Mouse (Mus musculus) brown adipose tissue, adult 24 weeks (tissue): Measurements from ENCODE around the gene Il15. TPM values are rescaled to one million over a fixed set of nuclear protein-coding genes. Genes with fewer than 3 reads are reported as not detected.

Source experiments
- H3K27ac ChIP-seq: fragments of 200-500 bp; replicated peaks from 2 replicates; pipeline ENCODE4 v1.5.1; 2012; ENCODE audit warnings: low read depth, mild to moderate bottlenecking, low read length
- H3K4me1 ChIP-seq: fragments of 200-500 bp; 2 replicates; pipeline ENCODE4 v1.6.1; 2012; ENCODE audit warnings: low read length, mixed read lengths; ENCODE audit not compliant: control insufficient read depth, insufficient read depth, insufficient read length
- H3K4me3 ChIP-seq: fragments of 200-500 bp; 2 replicates; pipeline ENCODE4 v1.5.1; 2012; ENCODE audit warnings: low read depth, mild to moderate bottlenecking, low read length, moderate library complexity; ENCODE audit not compliant: insufficient read depth
- polyA plus RNA-seq: library from polyadenylated mRNA; stranded (reverse); fragments of >200 nt; gene quantifications from 2 replicates; pipeline ENCODE4 v1.2.4, GENCODE M21; 2012; ENCODE audit not compliant: missing spikeins, insufficient read depth, insufficient read length

Il15 gene
- polyA plus RNA-seq, 1 experiment, result 3.6 TPM

GRCm38 (mm10) chr8:82325586-82325985, 77.4 kb downstream of the Il15 start:
- no peak overlapping the region for H3K27ac ChIP-seq
- no peak overlapping the region for H3K4me3 ChIP-seq
- no peaks in the 10 kb centered on the region for H3K4me1 ChIP-seq

DNA sequence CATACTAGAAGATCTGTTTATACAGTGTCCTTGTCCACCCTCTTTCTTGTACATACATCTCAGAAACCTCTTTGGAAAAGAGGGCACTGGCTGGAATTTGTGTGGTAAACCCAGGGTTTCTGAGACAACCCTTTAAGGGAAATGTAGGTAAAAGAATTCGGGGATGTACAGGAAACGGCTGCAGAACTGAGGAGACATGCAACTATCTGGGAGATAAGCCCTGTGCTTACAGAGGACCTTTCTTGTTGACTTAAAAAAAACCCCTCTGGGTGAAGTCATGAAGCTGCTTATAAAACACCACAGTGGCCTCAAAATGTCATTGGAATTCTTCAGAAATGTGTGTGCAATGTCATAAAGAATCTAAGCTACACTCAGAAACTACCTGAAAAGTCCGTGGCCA, 85.6 kb downstream of the Il15 start:
- Histone ChIP-seq H3K4me3 (no peak overlapping the region), H3K27ac (no peak overlapping the region), H3K4me1 (no peaks in the 10 kb centered on the region)

DNA sequence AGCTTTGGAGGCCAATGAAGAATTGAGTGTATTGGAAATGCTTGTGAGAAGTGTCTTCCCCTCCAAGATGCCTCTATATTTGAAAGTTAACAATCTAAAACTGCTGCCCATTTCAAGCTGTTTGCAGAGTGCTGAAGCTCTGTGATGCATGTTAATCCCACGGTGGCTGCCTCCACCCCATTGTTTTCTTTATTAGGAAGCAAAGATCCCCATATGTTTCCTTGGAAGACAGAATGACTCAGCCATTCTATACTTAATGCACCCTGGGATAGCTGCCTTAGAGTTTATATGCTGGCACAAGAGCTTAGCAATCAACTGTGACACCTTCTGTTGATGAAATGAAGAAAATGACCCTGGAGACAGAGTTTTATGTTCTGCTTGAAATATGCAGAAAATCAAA, 96.6 kb downstream of the Il15 start:
- Histone ChIP-seq H3K4me1 (no peaks in the 10 kb centered on the region), H3K4me3 (no peak overlapping the region), H3K27ac (no peak overlapping the region)

GRCm38 (mm10) chr8:82296256-82296655, 106.8 kb downstream of the Il15 start:
- Histone ChIP-seq H3K27ac (no peak overlapping the region), H3K4me1 (no peaks in the 10 kb centered on the region), H3K4me3 (no peak overlapping the region)

- Histone ChIP-seq H3K4me1 (no peaks in the 10 kb centered on the region), H3K4me3 (no peak overlapping the region), H3K27ac (no peak overlapping the region)
Measured at GRCm38 (mm10) chr8:82291659-82292058, 111.4 kb downstream of the Il15 start.

DNA sequence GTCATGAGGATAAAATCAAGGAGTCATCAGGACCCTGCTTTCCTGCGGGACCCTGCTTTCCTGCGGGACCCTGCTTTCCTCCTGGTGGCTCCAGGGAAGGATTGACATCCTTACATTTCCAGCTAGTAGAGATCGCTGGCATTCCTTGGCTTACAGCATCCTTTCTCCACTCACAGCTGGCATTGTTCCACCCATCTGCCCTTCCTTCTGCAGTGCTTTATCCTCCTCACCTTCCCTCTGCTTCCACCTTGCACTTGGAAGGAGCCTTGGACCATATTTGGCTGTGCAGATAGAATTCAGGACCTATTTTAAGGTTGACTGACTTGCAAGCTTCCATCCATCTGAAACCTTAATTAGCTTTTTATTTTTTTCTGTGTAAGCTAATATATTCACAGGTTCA, 117.2 kb downstream of the Il15 start:
- Histone ChIP-seq H3K27ac (no peak overlapping the region), H3K4me3 (no peak overlapping the region), H3K4me1 (no peaks in the 10 kb centered on the region)

DNA sequence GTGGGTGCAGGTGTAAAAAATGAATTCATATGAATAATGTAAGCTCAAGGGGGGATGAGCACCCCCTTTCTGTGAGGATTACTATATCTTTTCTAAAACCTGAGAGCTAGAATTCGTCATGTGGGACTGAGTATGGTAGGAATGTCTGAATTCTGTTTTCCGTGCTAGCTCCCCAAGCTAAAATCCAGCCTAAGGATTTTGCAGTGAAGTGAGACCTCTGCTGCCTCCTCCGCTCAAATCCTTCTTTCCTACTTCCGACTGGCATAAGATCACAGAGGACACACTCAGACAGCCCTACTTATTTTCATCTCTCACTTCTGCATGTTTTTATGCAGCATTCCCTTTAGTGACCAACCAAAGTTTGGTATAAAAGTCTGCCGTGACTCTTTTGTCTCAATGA, 121.0 kb downstream of the Il15 start:
- Histone ChIP-seq H3K4me1 (peaks cover 3% of the 10 kb centered on the region; the same call in 1 of the 2 replicates), H3K4me3 (no peak overlapping the region), H3K27ac (no peak overlapping the region)
